Mouse (Mus musculus) B cell, adult 2 months (primary cell): ENCODE data around the gene Tbx21.
A peak's percentile ranks its signal among the peaks of the same experiment; 100 is the strongest.

Experiments
- DNase-seq, 2 experiments: peaks; one replicate each; pipeline ENCODE4 v3.0.0; 2022

Tbx21 gene

DNA sequence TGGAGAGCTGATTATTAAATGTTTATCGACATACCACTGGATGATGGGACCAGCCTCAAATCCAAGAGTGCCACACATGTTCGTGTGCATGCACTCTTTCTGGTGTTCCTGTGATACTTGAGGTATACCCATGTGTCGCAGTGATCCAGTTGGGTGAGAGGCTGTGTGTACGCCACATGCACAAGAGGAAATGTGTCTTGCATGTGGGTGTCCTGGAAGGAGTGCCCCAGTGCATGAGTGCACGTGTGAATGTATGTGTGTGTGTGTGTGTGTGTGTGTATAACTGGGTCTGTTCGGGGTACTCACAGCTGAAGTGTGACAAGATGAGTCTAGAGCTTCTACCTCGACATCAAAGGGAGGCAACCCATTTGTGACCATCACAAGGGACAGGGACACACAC is 15.2 kb upstream of the Tbx21 start:
- DNase-seq: no peak

DNA sequence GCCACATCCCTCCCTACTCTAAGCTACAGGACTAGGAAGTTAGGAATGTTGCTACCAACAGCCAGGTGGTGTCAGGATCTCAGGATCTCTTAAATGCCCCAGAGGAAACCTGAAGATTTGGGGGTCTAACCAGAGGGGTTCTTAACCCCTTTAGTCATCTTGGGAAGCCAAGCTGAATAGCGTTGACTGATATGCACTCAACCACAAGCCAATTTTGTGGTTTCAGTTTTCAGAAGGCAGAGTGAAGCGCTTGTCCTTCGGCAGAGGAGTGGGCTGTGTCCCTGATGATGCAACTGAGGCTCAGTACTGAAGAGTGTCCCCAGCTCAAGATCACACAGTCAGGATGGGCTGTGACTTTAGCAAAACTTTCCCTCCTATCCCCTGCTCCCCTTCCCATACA is 13.8 kb upstream of the Tbx21 start:
- DNase-seq: no peak

DNA sequence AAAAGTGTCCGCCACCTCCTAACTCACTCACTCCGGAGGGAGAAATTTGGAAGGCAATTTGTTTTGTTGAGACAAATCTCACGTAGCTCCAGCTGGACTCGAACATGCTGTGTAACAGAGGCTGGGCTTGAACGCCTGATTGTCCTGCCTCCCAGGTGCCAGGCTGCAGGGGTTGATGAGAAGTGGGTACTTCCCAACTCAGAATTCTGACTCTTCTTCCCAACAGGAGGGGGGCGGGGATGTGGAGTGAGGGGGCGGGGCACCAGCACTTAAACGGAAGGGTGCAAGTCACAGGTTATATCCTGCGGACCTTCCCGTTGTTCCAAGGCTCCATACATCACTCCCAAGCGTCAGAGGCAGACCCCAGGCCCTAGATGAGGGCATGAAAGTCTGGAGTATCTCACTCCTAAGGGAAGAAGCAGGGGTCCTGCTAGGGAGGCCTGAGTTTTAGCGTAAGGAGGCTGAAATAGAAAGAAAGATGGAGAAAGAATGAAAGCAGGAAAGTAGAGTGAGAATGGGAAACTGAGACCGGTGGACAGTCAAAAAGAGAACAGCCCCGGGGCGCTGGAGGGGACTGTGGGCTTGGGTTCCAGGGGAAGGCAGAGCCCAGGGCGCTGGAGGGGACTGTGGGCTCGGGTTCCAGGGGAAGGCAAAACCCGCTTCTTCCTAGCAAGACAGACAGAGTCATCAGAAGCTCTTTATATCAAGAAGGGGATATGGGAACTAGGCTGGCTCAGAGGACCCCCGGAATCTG is 12.5 kb upstream of the Tbx21 start:
- DNase-seq: no peak

DNA sequence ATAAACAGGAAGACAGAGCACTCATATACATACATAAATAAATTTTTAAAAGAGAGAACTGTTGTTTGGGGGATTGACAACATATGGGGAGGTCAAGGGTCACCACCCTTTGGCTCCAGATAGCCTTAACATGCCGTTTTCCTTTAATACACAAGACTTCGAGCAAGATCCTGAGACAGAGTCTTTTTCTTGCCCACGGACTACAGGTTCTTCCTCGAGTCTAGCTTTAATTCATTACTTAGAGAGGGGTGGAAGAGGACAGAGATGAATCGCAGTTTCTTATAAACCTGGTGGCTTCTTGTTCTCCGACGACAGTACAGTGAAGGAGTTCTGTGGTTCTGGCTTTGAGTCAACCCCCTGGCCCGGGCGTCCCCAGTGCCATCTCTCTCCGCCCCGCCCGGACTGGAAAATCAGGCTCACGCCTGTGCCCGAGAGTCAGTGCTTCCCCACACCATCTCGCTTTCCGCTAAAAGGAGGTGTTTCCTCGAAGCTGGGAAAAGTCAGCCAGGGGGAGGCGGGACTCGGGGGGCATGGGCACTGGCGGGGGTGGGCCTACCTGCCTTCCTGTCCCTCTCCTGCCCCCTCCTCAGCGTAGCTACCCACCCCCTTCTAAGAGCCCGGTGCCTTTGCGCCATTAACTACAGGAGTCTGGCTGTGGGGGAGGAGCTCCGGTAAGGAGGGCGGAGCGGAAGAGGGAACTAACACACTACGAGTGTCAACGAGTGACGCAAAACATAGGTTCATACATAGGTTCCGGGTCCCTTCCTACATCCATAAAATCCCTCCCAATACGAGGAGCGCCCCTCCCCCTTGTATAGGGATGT is 11.7 kb upstream of the Tbx21 start:
- peak; percentile 84 to 87 for DNase-seq

DNA sequence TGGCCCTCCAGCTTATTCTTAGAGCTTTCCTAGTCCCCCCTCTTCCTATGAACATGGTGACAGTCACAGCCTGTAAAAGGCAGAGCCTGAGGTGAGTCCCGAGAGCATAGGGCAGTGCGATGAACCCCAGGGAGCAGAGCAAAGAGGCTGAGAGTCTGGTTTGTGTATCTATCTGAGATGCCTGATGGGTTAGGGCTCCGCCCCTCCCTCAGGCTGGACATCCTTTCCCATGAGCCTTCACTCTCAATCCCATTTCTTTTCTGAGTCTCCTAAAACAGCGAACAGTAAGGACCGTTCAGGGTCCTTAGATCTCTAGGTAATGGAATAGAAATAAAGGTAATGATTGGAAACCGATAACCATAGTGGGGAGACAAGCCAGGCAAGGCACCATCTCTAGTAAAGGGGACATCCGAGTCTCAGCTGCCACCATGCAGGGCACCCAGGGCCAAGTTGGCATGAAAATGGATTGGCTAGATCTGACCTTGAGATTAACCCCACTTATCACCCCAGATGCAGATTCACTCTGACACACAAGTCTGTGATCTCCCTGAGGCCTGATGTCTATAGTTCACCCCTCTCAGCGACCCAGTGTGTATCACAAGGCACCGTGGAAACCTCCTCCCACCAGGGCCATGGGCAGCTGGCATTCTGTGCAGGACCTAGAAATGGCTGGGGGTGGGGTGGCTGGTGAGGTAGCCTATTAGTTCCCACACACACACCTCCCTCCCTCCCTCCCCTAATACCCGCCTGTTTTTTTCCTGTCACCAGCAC is 9.3 kb upstream of the Tbx21 start:
- DNase-seq: no peak

DNA sequence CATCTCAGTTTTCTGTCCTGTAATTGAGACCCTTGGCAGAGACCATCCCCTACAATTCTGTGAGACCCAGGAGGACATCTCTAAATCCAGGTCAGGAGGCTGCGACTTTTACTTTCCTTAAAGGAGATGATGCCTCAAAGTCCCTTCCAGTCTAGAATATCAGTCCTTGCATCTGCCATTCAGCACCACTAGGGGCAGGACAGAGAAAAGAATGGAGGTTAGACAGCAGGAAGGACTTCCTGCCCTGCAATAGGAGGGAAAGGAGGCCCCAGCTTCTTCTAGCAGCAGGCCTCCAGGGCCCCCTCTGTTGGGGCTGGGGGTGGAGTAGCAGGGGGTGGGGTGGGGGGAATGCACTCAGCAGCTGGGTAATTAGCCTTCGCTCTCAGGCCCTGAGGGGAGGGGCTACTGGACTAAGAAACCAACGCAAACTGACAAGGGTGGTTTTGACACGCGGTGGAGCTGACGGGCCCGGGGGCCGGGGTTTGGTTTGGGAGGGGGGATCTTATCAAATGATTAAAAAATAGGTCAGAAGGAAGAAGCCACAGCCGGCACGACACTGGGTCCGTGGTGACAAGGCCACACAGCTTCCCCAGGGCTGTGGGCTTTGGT is 8.3 kb upstream of the Tbx21 start:
- DNase-seq: peak in 1 of 2 experiments; percentile 33

DNA sequence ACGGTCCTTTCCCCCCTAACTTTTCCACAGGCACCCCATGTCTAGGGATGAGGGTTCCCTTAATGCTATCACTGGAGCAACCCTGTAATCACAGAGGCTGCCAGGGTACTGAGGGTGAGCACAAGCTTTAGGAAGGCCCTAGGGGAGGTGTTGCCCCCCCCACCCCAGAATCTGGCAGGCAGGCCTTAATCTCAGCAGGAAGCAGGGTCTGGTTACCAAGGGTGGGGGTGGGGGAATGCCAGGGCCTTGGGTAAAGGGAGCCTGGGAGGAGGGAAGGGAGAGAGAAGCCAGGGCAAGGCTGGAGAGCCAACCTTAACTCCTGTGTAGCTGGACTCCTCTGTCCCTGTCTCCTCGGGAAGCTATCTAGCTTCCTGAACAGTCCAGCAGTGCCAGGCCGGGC is 5.5 kb upstream of the Tbx21 start:
- DNase-seq: no peak

DNA sequence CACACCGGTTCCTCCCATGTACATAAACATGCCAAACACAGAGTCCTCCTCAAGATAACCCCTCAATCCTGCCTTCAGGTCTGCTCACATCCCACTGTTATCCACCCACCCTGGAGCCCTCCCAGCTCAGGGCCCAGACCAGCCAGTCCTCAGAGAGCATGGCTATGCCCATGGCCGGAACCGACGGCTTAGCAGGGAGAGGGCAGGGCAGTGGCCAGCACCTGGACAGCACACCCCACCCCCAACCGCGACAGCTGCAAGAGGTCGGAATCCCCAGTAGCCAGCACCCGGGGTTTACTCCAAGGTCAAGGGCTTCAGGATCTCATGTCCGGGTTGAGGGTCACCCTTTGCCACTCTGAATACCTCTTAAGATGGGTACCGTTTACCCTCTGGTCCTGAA is 5.1 kb upstream of the Tbx21 start:
- no peak for DNase-seq

DNA sequence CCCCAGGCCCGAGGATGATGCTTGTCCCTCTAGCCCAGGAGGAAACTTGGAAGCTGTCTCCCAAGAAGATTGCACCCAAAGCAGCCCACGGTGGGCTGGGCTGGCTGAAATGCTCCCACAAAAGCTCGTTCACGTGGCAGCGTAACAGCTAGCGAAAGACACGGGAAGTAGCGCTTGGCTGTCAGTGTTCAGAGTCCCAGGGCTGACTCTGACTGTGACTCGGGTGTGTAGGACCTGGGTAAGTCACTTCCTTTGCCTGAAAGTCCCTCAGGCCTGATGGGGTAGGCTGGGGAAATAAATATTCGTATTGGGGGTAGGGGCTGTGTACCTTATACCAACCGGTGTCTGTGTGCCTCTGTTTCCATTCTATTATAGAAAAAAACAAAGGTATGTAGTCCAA is 666 bp upstream of the Tbx21 start:
- DNase-seq: peak; percentile 41 to 47

DNA sequence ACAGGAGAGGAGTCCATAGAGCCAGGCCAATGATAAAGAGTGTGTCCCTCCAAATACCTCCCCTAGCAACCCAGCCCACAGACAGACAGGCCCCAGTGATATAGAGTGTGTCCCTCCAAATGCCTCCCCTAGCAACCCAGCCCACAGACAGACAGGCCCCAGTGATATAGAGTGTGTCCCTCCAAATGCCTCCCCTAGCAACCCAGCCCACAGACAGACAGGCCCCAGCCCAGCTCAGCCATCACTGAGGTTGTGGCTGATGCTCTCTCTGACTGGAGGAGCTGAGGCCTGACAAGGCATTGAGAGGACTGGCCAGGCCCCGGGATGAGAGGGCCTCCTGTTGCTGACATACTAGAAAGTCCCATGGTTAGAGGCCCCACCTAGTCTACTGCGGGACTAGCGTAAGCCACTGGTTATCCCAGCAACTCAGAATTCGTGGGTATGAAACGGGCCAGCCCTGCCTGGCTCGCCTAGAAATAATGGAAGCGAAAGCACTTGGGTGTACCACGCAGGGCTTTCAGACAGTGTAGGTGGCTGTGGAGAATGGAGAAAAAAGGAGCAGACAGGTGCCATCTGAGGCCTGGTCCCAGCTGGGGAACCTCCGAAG is 2.5 kb downstream of the Tbx21 start:
- DNase-seq: no peak

DNA sequence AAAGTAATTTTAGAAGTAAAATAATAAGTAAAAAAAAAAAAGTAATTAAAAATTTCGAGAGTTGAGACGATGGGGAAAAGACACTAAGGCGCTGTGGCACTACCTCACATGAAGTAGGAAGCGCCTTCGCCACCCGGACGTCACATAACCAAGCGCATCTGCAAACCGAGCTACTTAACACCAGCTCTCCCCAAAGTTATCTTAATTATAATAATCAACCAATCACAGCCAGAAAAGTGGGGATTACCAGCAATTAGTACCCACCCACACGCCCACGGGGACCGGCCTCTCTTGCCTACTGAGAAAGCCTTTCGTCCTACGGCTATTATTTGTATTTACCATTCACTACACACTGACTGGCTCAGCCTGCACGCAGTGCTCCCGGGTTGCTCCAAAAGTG is 6.2 kb downstream of the Tbx21 start:
- no peak for DNase-seq

DNA sequence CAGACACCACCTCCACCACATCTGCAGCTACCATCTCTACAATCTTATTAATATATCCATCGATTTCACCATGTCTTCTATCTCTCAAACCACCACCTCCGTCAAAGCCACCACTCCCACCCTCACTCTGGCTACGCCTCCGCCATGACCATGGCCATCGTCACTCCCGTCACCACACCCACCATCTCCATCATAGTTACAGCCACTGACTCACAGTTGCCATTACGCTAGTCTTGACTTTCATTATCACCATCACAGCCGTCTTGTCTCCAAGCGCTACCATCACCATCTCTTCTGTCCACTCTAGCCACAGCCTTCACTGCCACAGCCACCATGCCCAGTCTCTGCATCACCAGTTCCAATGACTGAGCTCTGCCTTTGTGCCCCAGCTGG is 11.0 kb downstream of the Tbx21 start:
- no peak for DNase-seq

DNA sequence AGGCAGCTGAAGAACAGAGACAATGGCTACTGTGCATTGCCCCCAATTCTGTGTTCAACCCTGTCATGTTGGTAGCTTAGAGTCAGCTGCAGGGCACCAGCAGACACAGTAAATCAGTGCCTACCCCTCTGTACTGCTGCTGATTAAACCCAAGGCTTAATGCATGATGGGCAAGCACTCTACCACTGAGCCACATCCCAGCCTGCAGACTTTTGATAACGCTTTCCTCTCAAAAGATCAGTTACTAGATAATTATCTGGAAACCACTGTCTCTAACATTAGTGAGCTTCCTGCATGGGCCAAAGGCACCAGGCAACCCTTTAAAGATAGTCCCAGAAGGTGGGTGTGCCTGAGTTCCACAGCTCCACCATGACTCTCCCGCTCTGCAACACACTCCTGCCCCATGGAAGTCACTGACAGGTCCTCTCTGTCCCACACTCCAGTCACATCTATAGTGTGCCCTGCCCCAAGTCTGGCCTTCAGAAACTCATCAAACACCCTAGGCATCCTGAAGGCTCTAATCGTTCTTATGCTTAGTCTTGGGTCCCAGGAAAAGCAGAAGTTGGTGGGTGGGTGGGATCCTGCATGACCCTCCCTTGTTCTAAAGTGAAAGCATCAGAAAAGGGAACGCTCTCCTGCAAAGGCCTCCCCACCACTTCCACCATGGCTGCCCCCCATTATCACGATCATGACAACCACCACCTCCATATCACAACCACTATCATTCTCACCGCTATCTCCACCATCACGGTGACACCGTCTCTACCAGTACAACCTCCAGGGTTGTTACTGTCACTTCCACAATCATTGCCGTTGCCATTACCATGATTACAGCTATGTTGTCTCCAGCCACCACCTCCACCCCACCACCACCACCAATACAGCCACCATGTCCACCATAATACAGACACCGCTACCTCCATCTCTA is 11.7 kb downstream of the Tbx21 start:
- no peak for DNase-seq

DNA sequence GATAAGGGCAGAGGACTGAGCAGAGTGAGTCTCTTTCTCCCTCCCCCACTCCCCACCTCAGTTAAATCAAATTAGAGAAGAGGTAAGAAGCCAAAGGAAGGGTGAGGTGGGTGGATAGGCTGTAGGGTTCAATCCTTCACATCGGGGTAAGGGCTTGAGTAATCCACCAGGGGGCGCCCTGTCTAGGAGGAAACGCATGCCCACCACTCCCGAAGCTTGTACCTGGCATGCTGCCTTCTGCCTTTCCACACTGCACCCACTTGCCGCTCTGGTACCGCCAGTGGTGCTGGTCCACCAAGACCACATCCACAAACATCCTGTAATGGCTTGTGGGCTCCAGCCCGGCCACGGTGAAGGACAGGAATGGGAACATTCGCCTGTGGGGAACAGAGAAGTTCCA is 13.4 kb downstream of the Tbx21 start:
- DNase-seq: peak; percentile 91

DNA sequence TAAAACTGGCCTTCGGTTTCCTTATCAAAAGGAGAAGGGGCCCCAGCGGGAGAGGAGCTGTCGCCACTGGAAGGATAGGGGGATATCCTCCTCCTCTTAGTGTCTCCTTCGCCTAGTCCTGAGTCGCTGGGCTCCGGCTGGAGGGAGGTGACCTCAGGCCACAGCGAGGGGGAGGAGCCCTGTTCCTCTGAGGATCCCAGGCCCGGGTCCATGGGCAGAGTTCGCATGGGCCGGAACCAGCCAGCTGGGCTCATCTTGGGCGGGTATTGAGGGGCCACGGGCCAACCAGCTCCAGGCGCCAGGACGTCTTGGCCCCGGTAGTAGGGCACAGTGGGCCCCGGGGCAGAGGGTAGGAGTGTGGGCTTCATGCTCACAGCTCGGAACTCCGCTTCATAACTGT is 16.3 kb downstream of the Tbx21 start:
- no peak for DNase-seq

DNA sequence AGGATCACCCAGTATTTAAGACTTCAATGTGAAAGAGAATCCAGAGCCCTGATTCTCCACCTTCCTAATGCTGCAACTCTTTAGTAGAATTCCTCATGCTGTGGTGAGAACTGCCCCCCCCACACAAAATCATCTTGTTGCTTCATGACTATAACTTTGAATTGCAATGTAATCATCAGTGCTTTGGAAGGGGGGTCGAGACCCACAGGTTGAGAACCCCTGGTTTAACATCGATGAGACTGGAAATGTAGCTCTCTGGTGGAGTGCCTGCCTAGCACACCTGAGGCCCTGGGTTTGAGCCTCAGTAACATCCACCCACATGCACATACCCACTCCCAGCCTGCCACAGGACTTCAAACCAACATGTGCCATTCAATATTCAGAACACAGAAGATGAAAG is 20.5 kb downstream of the Tbx21 start:
- no peak for DNase-seq

DNA sequence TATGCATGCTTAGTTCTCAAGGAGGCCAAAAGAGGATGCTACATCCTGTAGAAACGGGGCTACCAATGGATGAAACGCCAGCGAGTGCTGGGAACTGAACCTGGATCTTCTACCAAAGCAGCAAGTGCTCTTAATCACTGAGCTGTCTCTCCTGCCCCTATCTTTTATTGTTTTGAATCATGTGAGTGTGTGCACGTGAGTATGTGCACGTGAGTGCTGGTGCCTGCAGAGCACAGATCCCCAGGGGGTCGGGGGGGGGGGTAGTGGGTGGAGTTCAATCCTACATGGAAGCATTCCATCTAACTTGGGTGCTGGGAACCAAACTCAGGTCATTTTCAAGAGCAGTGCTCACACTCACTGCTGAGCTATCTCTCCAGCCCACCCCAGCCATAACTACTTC is 28.8 kb downstream of the Tbx21 start:
- no peak for DNase-seq

DNA sequence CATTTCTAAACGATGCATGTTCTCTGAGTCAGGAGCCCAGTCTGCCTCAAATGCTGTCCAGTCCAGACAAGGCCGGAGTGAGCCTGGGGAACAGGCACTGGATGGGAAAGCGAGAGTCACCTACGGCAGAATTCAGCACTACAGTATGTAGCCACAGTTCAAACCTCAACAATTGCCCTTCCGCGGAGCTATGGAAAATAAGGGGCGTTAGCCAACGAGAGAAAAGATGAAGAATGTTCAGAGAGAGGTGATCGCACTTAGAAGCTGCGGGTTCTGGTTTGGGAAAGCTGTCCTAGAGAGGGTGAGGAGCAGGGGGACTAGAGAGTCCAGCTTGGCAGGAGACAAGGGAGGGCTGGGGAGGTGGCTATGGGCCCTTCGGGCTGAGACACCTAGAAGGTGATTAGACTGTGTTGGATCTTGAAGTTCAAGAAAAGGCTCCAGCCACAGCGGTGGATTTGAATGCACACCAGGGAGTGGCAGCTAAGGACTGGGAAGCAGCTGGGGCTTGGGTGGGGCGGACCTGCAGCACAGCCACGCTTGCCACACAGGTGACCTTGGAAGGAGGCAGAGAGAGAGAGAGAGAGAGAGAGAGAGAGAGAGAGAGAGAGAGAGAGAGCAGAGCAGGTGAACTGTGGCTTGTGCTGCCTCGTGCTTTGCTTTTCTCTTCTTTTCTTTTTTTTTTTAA is 30.2 kb downstream of the Tbx21 start:
- DNase-seq: no peak

DNA sequence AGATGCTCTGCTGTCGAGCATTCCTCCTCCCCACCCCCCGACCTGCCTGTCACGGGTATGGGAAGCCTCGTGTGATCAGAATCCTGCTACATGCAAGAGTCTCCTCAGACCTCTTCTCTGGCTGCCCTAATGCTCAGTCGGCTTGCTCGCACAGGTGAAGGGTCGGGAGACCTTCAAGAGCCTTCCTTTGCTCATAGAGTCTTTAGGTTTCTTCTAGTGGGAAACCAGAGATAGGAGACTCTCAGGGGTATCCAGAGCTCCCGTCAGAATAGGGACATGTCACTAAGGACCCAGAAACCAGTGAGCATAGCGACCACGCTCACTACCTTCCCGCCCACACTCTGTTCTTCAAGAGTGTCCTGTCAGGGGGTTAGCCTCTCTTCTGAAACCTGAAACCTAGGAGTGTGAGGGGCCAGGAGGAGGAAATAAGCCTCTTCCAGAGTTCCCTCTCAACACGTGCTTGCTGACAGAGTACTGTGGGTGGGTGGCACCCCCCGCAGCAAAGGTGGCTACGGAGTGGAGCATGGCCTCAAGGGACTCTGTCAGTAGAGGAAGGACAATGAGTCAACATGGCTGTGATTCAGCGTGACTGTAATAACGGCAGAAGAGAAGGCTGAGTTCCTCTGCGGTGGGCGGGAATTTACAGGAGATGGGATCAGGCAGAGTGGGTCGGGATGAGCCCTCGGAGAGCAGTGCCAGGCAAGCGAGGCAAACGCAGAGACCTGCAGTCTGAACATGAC is 31.6 kb downstream of the Tbx21 start:
- DNase-seq: peak; percentile 34 to 35

DNA sequence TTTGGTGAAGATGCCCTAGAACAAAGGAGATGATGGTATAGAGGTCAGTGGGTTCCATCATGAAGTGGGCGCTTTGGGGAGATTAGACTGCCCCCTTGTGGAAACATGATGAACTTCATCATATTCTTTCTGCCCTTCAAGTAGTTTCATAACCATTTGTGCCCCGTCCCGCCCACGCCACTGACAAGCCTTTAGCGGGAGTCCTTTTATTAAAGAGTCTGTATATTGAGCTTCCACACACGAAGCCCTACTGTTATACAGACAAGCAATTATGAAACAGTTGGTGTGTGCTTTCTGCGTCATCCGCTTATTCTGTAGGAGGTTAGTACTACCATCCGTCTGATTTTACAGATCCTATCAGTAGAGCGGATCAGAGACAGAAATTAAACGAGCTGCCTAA is 32.2 kb downstream of the Tbx21 start:
- DNase-seq: peak; percentile 73 to 76
